Mouse (Mus musculus) liver, postnatal 0 days (tissue): ENCODE data around the gene Ociad1.

Experiments
- CTCF ChIP-seq: sonication (generic); IDR thresholded peaks from 2 replicates; pipeline ENCODE4 v1.5.1; 2016; ENCODE audit warnings: antibody characterized with exemption, low read depth
- EP300 ChIP-seq: IDR thresholded peaks from 2 replicates; pipeline ENCODE4 v1.6.1; 2016; ENCODE audit warnings: antibody characterized with exemption, low read depth, mild to moderate bottlenecking

- no peak for TF ChIP-seq CTCF
- no peak for TF ChIP-seq EP300
Observed at GRCm38 (mm10) chr5:73314654-73315053, 22.1 kb downstream of the Ociad1 start.
